Mouse (Mus musculus): ENCODE data around the gene Rhbdd3. TPM values are rescaled to one million over a fixed set of nuclear protein-coding genes. Genes with fewer than 3 reads are reported as not detected.

The Rhbdd3 gene
- polyA plus RNA-seq, 1 experiment from 2014 or later, result 49.5 TPM

GRCm38 (mm10) chr11:5102384-5102783 lies 3.7 kb downstream of the Rhbdd3 start:
- Histone ChIP-seq H3K36me3 (replicated peaks) (no peaks in the 10 kb centered on the region; the same call in 1 of the 2 replicates), H3K9ac (no peak overlapping the region), H3K4me2 (no peak overlapping the region), H3K27me3 (replicated peaks) (no peaks in the 10 kb centered on the region), H3K9me3 (no peaks in the 10 kb centered on the region), H3K4me3 (no peak overlapping the region), H3K4me1 (peaks cover 18% of the 10 kb centered on the region), H3K27ac (no peak overlapping the region)
- no peak for ATAC-seq (replicated peaks)
- WGBS, result 87% methylated on average over 7 of the region's 7 CpGs

GRCm38 (mm10) chr11:5103986-5104509 lies 5.3 kb downstream of the Rhbdd3 start:
- H3K4me3 ChIP-seq, result no peak overlapping the region
- H3K9me3 ChIP-seq, result no peaks in the 10 kb centered on the region
- no peaks in the 10 kb centered on the region; the same call in 1 of the 2 replicates for H3K36me3 ChIP-seq (replicated peaks)
- H3K4me1 ChIP-seq, result peaks cover 16% of the 10 kb centered on the region
- no peaks in the 10 kb centered on the region for H3K27me3 ChIP-seq (replicated peaks)
- no peak overlapping the region for H3K27ac ChIP-seq
- no peak for ATAC-seq (replicated peaks)
- H3K4me2 ChIP-seq, result no peak overlapping the region
- no peak overlapping the region for H3K9ac ChIP-seq
- 97% methylated on average over 4 of the region's 4 CpGs for WGBS

GRCm38 (mm10) chr11:5109441-5109840 lies 10.7 kb downstream of the Rhbdd3 start:
- no peaks in the 10 kb centered on the region for H3K4me1 ChIP-seq
- no peak overlapping the region for H3K9ac ChIP-seq
- WGBS, result 83% methylated on average over 8 of the region's 8 CpGs
- no peaks in the 10 kb centered on the region for H3K9me3 ChIP-seq
- H3K27ac ChIP-seq, result no peak overlapping the region
- no peaks in the 10 kb centered on the region for H3K27me3 ChIP-seq (replicated peaks)
- H3K4me2 ChIP-seq, result no peak overlapping the region
- ATAC-seq (replicated peaks), result no peak
- no peak overlapping the region for H3K4me3 ChIP-seq
- H3K36me3 ChIP-seq (replicated peaks), result no peaks in the 10 kb centered on the region

- H3K36me3 ChIP-seq (replicated peaks), result no peaks in the 10 kb centered on the region
- H3K4me3 ChIP-seq, result no peak overlapping the region
- ATAC-seq (replicated peaks), result no peak
- H3K27ac ChIP-seq, result no peak overlapping the region
- H3K27me3 ChIP-seq (replicated peaks), result no peaks in the 10 kb centered on the region
- H3K9me3 ChIP-seq, result no peaks in the 10 kb centered on the region
- 81% methylated on average over 7 of the region's 7 CpGs for WGBS
- no peak overlapping the region for H3K9ac ChIP-seq
- H3K4me1 ChIP-seq, result no peaks in the 10 kb centered on the region
- no peak overlapping the region for H3K4me2 ChIP-seq
Measured at GRCm38 (mm10) chr11:5113645-5114044, 14.9 kb downstream of the Rhbdd3 start.

- no peak overlapping the region for H3K27ac ChIP-seq
- no peaks in the 10 kb centered on the region for H3K4me1 ChIP-seq
- no peak overlapping the region for H3K9ac ChIP-seq
- no peaks in the 10 kb centered on the region for H3K9me3 ChIP-seq
- H3K27me3 ChIP-seq (replicated peaks), result no peaks in the 10 kb centered on the region
- H3K4me2 ChIP-seq, result no peak overlapping the region
- H3K36me3 ChIP-seq (replicated peaks), result no peaks in the 10 kb centered on the region
- no peak overlapping the region for H3K4me3 ChIP-seq
- WGBS, result 31% methylated on average over 13 of the region's 13 CpGs
- ATAC-seq (replicated peaks), result 0 out of 2 replicates have a peak, but pooled peaks have one; percentile 45
Measured at GRCm38 (mm10) chr11:5114931-5115581, 16.3 kb downstream of the Rhbdd3 start.

GRCm38 (mm10) chr11:5125713-5126112 lies 27.0 kb downstream of the Rhbdd3 start:
- H3K4me2 ChIP-seq, result no peak overlapping the region
- H3K9ac ChIP-seq, result no peak overlapping the region
- no peaks in the 10 kb centered on the region for H3K9me3 ChIP-seq
- no peak overlapping the region for H3K27ac ChIP-seq
- H3K27me3 ChIP-seq (replicated peaks), result no peaks in the 10 kb centered on the region
- no peak overlapping the region for H3K4me3 ChIP-seq
- no peak for ATAC-seq (replicated peaks)
- 58% methylated on average over 4 of the region's 4 CpGs for WGBS
- peaks cover 5% of the 10 kb centered on the region; the same call in 1 of the 2 replicates for H3K4me1 ChIP-seq
- H3K36me3 ChIP-seq (replicated peaks), result no peaks in the 10 kb centered on the region

- H3K27me3 ChIP-seq (replicated peaks), result no peaks in the 10 kb centered on the region
- no peak overlapping the region for H3K9ac ChIP-seq
- WGBS, result 9% methylated on average over 5 of the region's 5 CpGs
- H3K36me3 ChIP-seq (replicated peaks), result no peaks in the 10 kb centered on the region
- H3K9me3 ChIP-seq, result no peaks in the 10 kb centered on the region
- no peak for ATAC-seq (replicated peaks)
- H3K4me3 ChIP-seq, result no peak overlapping the region
- no peak overlapping the region for H3K4me2 ChIP-seq
- H3K27ac ChIP-seq, result no peak overlapping the region
- peaks cover 5% of the 10 kb centered on the region; the same call in 1 of the 2 replicates for H3K4me1 ChIP-seq
Measured at GRCm38 (mm10) chr11:5129035-5129480, 30.3 kb downstream of the Rhbdd3 start.

GRCm38 (mm10) chr11:5130111-5130665 lies 31.5 kb downstream of the Rhbdd3 start:
- Histone ChIP-seq H3K9me3 (no peaks in the 10 kb centered on the region), H3K4me2 (no peak overlapping the region), H3K4me1 (peaks cover 5% of the 10 kb centered on the region; the same call in 1 of the 2 replicates), H3K9ac (no peak overlapping the region), H3K4me3 (no peak overlapping the region), H3K27me3 (replicated peaks) (no peaks in the 10 kb centered on the region), H3K36me3 (replicated peaks) (no peaks in the 10 kb centered on the region), H3K27ac (no peak overlapping the region)
- ATAC-seq (replicated peaks), result no peak
- WGBS, result 58% methylated on average over 4 of the region's 4 CpGs

- Histone ChIP-seq H3K9me3 (no peaks in the 10 kb centered on the region), H3K36me3 (replicated peaks) (no peaks in the 10 kb centered on the region), H3K4me2 (no peak overlapping the region), H3K4me3 (no peak overlapping the region), H3K4me1 (peaks cover 5% of the 10 kb centered on the region; the same call in 1 of the 2 replicates), H3K27ac (no peak overlapping the region), H3K9ac (no peak overlapping the region), H3K27me3 (replicated peaks) (no peaks in the 10 kb centered on the region)
- no peak for ATAC-seq (replicated peaks)
- WGBS, result 82% methylated on average over 4 of the region's 4 CpGs
Measured at GRCm38 (mm10) chr11:5132751-5133150, 34.0 kb downstream of the Rhbdd3 start.

GRCm38 (mm10) chr11:5135914-5136313 lies 37.2 kb downstream of the Rhbdd3 start:
- H3K9ac ChIP-seq, result no peak overlapping the region
- no peaks in the 10 kb centered on the region for H3K9me3 ChIP-seq
- WGBS, result 85% methylated on average over 11 of the region's 11 CpGs
- no peak overlapping the region for H3K27ac ChIP-seq
- ATAC-seq (replicated peaks), result no peak
- H3K4me2 ChIP-seq, result no peak overlapping the region
- no peaks in the 10 kb centered on the region for H3K36me3 ChIP-seq (replicated peaks)
- H3K4me3 ChIP-seq, result no peak overlapping the region
- no peaks in the 10 kb centered on the region for H3K27me3 ChIP-seq (replicated peaks)
- peaks cover 5% of the 10 kb centered on the region; the same call in 1 of the 2 replicates for H3K4me1 ChIP-seq

- H3K9me3 ChIP-seq, result no peaks in the 10 kb centered on the region
- 82% methylated on average over 2 of the region's 2 CpGs for WGBS
- no peak for ATAC-seq (replicated peaks)
Measured at GRCm38 (mm10) chr11:5138642-5139041, 39.9 kb downstream of the Rhbdd3 start.

GRCm38 (mm10) chr11:5139372-5139771 lies 40.6 kb downstream of the Rhbdd3 start:
- 82% methylated on average over 9 of the region's 9 CpGs for WGBS
- ATAC-seq (replicated peaks), result no peak

More at GRCm38 (mm10) chr11:5138642-5139041, 39.9 kb downstream of the Rhbdd3 start:
- Histone ChIP-seq H3K4me2 (no peak overlapping the region), H3K4me3 (no peak overlapping the region), H3K36me3 (replicated peaks) (no peaks in the 10 kb centered on the region), H3K9ac (no peak overlapping the region), H3K4me1 (peaks cover 5% of the 10 kb centered on the region; the same call in 1 of the 2 replicates), H3K27ac (no peak overlapping the region), H3K27me3 (replicated peaks) (no peaks in the 10 kb centered on the region)

More at GRCm38 (mm10) chr11:5139372-5139771, 40.6 kb downstream of the Rhbdd3 start:
- H3K4me3 ChIP-seq, result no peak overlapping the region
- no peaks in the 10 kb centered on the region for H3K27me3 ChIP-seq (replicated peaks)
- no peak overlapping the region for H3K9ac ChIP-seq
- H3K4me1 ChIP-seq, result peaks cover 5% of the 10 kb centered on the region; the same call in 1 of the 2 replicates
- no peak overlapping the region for H3K4me2 ChIP-seq
- H3K27ac ChIP-seq, result no peak overlapping the region
- H3K9me3 ChIP-seq, result no peaks in the 10 kb centered on the region
- H3K36me3 ChIP-seq (replicated peaks), result no peaks in the 10 kb centered on the region

All from midbrain, embryonic 15.5 days (tissue).